Mouse (Mus musculus) limb, embryonic 14.5 days (tissue): Measurements from ENCODE around the gene Arhgef2. TPM values are rescaled to one million over a fixed set of nuclear protein-coding genes. Genes with fewer than 3 reads are reported as not detected.

ENCODE experiments used
- ATAC-seq: fragments of 200-750 bp; cut with Nextera tagmentation; 2 replicates; pipeline ENCODE4 v1.8.0; 2017; ENCODE audit warnings: low read depth, moderate number of reproducible peaks, moderate TSS enrichment; ENCODE audit not compliant: low FRiP score
- DNase-seq: peaks from one replicate; pipeline ENCODE4 v3.0.0-alpha.2; 2015; ENCODE audit warnings: low spot score
- H3K27ac ChIP-seq: fragments of 300-500 bp; sonication (generic); replicated peaks from 2 replicates; pipeline ENCODE4 v1.5.1; 2014; ENCODE audit warnings: low read depth, mild to moderate bottlenecking, low read length, moderate library complexity, mixed read lengths
- H3K27me3 ChIP-seq: fragments of 300-500 bp; sonication (generic); 2 replicates; pipeline ENCODE4 v1.6.1; 2014; ENCODE audit warnings: low read length, mixed read lengths; ENCODE audit not compliant: control insufficient read depth, insufficient read depth
- H3K36me3 ChIP-seq: fragments of 300-500 bp; sonication (generic); 2 replicates; pipeline ENCODE4 v1.6.1; 2014; ENCODE audit warnings: mild to moderate bottlenecking, low read length, moderate library complexity, mixed read lengths; ENCODE audit not compliant: control insufficient read depth, insufficient read depth
- H3K4me1 ChIP-seq: fragments of 300-500 bp; sonication (generic); 2 replicates; pipeline ENCODE4 v1.6.1; 2014; ENCODE audit warnings: antibody characterized with exemption, low read length, mixed read lengths; ENCODE audit not compliant: control insufficient read depth, insufficient read depth
- H3K4me2 ChIP-seq: fragments of 300-500 bp; sonication (generic); replicated peaks from 2 replicates; pipeline ENCODE4 v1.6.1; 2014; ENCODE audit warnings: low read depth, mild to moderate bottlenecking, low read length, moderate library complexity; ENCODE audit not compliant: severe bottlenecking
- H3K4me3 ChIP-seq: fragments of 300-500 bp; sonication (generic); replicated peaks from 2 replicates; pipeline ENCODE4 v1.5.1; 2014; ENCODE audit warnings: low read length
- H3K9ac ChIP-seq: fragments of 300-500 bp; sonication (generic); 2 replicates; pipeline ENCODE4 v1.6.1; 2014; ENCODE audit warnings: mild to moderate bottlenecking, low read depth, low read length, moderate library complexity; ENCODE audit not compliant: severe bottlenecking
- H3K9me3 ChIP-seq: fragments of 300-500 bp; sonication (generic); 2 replicates; pipeline ENCODE4 v1.6.1; 2016; ENCODE audit warnings: low read length; ENCODE audit not compliant: control insufficient read depth
- POLR2A ChIP-seq: fragments of 200-500 bp; IDR thresholded peaks from 2 replicates; pipeline ENCODE4 v1.8.0; 2012; ENCODE audit warnings: inconsistent platforms, mild to moderate bottlenecking, moderate library complexity, borderline replicate concordance; ENCODE audit not compliant: insufficient read depth, insufficient read length; ENCODE audit errors: extremely low read depth
- WGBS: fragments of 180-500 bp; shearing (Covaris S2); extraction: QIAGEN DNeasy Blood & Tissue Kit; methylation state at CpG from one replicate; pipeline ENCODE4 v1.1.7; 2014; 5-methylcytosine and 5-hydroxymethylcytosine counted together
- polyA plus RNA-seq, 2 experiments: library from polyadenylated mRNA; depleted of rRNA in 1 of 2; stranded (reverse) in 1 of 2; unstranded in 1 of 2; fragments of >200 nt; fragmentation: Nextera tagmentation in 1 of 2; extraction: Ambion mirVana in 1 of 2; gene quantifications; 2 replicates each; pipeline versions ENCODE4 v1.2.1 to v1.2.3; 2012 to 2014

The Arhgef2 gene
- polyA plus RNA-seq, 2 experiments: 81.9 to 84.7 TPM

DNA sequence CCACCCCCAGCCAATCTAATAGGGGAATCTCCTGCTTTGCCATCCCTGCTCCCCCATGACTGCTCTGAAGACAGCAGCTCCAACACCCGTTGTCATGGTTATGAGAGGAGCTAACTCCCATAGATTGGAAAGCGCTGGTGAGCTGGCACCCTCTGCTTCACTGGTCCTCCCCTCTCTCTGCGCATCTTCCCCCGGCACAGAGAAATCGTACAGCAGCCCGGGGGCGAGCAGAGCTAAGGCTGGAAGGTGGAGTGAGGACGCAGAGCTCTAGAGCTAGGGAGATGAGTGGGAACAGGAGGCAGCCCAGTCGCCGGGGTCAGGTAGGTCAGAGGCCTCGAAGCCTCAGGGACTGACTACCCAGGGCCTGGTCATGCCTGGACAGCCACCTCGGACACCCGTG, 23.5 kb downstream of the Arhgef2 start:
- 74% methylated on average over 13 of the region's 13 CpGs for WGBS
- Histone ChIP-seq H3K36me3 (peaks cover 87% of the 10 kb centered on the region), H3K9me3 (no peaks in the 10 kb centered on the region), H3K9ac (no peak overlapping the region), H3K4me2 (no peak overlapping the region), H3K27me3 (no peaks in the 10 kb centered on the region), H3K27ac (no peak overlapping the region), H3K4me3 (no peak overlapping the region), H3K4me1 (peaks cover 10% of the 10 kb centered on the region)
- TF ChIP-seq POLR2A: no peak
- ATAC-seq: no peak
- no peak for DNase-seq

DNA sequence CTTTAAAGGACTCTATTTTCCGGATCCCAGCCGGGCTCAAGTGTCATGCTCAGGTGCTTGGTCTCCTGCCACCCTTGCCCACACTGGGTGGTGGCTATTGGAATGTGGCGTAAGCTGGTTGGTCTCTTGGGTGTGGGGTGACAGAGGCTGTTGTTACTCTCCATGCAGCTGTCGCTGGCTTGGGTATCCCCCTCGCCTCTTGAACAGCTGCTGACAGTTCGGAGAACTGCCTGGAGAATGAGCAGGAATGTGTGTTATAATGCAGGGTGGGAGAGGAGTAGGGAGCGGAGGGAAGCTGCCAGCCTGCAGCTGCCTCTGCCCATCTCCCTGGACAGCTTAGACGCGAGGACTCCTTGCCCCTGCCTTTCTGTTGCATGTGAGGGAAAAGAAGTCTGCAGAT, 24.3 kb downstream of the Arhgef2 start:
- H3K4me2 ChIP-seq: no peak overlapping the region
- DNase-seq: peak; percentile 62
- no peak for TF ChIP-seq POLR2A
- H3K4me3 ChIP-seq: no peak overlapping the region
- H3K27me3 ChIP-seq: no peaks in the 10 kb centered on the region
- peak; percentile 85 for ATAC-seq
- WGBS: 77% methylated on average over 9 of the region's 9 CpGs
- H3K9me3 ChIP-seq: no peaks in the 10 kb centered on the region
- H3K27ac ChIP-seq: no peak overlapping the region
- H3K9ac ChIP-seq: no peak overlapping the region
- H3K4me1 ChIP-seq: peaks cover 2% of the 10 kb centered on the region
- peaks cover 87% of the 10 kb centered on the region for H3K36me3 ChIP-seq

DNA sequence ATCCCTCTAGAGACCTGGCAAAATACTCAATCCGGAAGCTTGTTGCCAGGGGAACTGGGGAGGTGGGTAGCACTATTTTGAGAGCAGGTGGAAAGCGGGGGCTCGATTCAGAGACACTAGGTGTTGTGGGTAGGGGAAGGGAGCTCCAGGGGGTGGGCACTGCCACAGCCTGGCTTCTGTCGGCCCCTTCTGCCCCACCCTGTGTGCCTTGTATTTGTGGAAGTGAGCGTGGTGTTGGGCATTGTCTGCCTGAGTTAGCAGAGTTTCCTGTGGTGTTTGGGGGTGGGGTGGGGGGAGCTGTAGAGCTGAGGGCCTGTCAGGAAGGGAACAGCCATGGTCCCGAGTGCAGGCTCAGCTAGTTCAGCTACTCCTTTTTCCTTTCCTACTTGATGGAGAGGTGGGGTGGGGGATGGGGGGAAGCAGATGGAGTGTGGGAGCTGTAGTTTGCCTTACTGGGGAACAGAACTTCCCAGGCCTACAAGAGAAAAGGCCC, 25.1 kb downstream of the Arhgef2 start:
- ATAC-seq: no peak
- no peak overlapping the region; the same call in 1 of the 2 replicates for H3K27ac ChIP-seq

DNA sequence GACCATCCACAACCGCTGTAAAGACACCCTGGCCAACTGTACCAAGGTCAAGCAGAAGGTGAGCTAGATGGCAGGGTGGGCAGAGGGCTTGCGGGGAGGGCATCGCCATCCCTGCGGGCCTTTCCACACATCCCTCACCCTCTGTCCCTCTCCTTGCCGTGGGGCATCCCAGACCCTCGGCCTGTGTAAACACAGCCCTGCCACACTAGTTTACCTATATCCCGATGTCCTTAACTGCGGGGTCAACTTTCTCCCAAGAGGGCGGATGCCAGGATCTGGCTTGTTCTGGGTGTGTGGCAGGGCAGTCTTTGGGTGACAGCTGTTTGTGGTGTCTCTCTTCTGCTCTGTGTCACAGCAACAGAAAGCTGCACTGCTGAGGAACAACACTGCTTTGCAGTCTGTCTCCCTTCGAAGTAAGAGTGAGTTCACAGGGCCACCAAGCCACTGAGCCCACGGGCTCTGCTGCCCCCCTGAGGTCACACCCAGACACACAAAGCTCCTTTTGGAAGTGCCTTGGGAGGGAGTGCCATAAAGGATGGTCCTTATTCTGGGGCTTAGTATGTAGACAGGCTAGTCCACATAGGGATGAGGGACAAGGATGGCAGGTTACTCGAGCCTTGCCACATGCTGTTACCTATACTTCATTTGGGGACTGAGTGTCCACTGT, 26.3 kb downstream of the Arhgef2 start:
- no peak overlapping the region for H3K4me2 ChIP-seq
- TF ChIP-seq POLR2A: no peak
- 83% methylated on average over 12 of the region's 12 CpGs for WGBS
- H3K36me3 ChIP-seq: peaks cover 94% of the 10 kb centered on the region
- DNase-seq (no peak), ATAC-seq (no peak)
- no peaks in the 10 kb centered on the region for H3K4me1 ChIP-seq
- no peaks in the 10 kb centered on the region for H3K9me3 ChIP-seq
- H3K27ac ChIP-seq: no peak overlapping the region
- H3K27me3 ChIP-seq: no peaks in the 10 kb centered on the region
- no peak overlapping the region for H3K4me3 ChIP-seq
- H3K9ac ChIP-seq: no peak overlapping the region

More for the DNA sequence above, 25.1 kb downstream of the Arhgef2 start:
- no peaks in the 10 kb centered on the region for H3K4me1 ChIP-seq
- H3K4me3 ChIP-seq: no peak overlapping the region
- no peaks in the 10 kb centered on the region for H3K27me3 ChIP-seq
- H3K9ac ChIP-seq: no peak overlapping the region
- no peak for DNase-seq
- H3K4me2 ChIP-seq: no peak overlapping the region
- H3K9me3 ChIP-seq: no peaks in the 10 kb centered on the region
- WGBS: 66% methylated on average over 6 of the region's 6 CpGs
- no peak for TF ChIP-seq POLR2A
- peaks cover 88% of the 10 kb centered on the region for H3K36me3 ChIP-seq

DNA sequence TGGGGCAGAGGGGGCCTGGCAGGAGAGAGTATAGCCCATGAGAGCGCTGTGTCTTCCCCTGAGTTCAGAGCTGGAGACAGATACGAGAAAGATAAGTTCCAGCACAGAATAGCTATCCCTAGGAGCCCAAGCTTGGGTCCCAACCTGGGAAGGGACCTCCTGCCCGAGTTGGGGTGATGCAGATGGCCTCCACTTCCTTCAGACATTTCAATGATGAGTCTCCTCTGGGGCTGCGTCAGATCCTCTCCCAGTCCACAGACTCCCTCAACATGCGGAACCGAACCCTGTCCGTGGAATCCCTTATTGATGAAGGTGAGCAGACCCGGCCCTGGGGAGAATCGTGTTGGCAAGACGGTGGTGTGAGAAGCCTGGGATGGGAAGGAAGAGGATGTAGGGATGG, 27.3 kb downstream of the Arhgef2 start:
- no peak overlapping the region for H3K9ac ChIP-seq
- peaks cover 98% of the 10 kb centered on the region for H3K36me3 ChIP-seq
- no peak overlapping the region for H3K4me2 ChIP-seq
- TF ChIP-seq POLR2A: no peak
- DNase-seq (no peak), ATAC-seq (no peak)
- WGBS: 96% methylated on average over 10 of the region's 10 CpGs
- H3K4me1 ChIP-seq: no peaks in the 10 kb centered on the region
- no peaks in the 10 kb centered on the region for H3K27me3 ChIP-seq
- H3K9me3 ChIP-seq: no peaks in the 10 kb centered on the region
- H3K4me3 ChIP-seq: no peak overlapping the region
- H3K27ac ChIP-seq: no peak overlapping the region
